Mouse (Mus musculus) urinary bladder, postnatal 25 days (tissue): ENCODE measurements around the gene Nol9.

ENCODE experiments used
- DNase-seq: peaks from one replicate; pipeline ENCODE4 v3.0.0; 2022; ENCODE audit warnings: low spot score

The Nol9 gene

DNA sequence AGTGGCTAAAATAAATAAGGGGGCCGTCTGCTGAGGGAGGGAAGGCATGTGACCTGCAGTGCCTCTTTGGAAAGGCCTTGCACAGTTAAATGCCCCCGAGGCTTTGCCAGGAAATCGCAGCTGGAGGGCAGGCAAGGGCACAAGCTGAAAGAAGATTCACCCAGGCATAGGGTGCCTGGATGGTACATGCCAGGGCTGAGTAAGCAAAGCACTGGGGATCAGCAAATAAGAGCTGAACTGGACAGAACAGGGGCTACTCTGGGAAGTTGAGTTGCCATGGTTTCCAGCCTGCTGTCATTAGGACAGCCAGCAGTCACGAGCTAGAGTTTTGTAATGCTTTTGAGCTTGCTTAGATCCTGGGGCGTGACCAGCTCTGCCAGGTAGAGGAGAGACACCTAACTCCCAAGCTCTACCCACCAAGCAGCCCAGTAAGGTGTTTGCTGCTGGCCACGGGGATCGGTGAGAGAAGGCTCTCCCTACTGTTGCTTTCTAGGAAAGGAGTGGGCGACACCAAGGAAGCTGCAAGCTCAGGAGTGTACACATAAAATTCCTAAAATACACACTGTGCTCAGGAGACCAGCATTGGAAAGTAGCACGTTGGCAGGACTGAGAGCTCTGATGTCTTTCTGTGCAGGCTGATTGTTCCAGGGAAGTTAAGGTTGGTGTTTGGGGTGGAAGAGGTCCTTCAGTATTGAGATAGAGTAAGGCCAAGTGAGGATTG lies 23.4 kb downstream of the Nol9 start:
- no peak for DNase-seq

DNA sequence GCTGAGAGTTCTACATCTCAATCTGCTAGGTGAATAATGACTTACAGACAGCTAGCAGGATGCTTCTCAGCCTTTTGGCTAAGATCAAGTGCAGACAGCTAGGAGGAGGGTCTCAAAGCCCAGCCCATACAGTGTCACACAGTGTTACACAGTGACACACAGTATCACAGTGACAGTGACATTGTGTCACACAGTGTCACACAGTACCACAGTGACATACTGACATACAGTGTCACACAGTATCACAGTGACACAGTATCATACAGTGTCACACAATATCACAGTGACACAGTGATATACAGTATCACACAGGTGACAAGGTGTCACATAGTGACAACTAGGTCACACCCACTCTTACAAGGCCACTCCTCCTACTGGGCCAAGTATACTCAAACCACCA lies 28.2 kb downstream of the Nol9 start:
- DNase-seq: no peak

DNA sequence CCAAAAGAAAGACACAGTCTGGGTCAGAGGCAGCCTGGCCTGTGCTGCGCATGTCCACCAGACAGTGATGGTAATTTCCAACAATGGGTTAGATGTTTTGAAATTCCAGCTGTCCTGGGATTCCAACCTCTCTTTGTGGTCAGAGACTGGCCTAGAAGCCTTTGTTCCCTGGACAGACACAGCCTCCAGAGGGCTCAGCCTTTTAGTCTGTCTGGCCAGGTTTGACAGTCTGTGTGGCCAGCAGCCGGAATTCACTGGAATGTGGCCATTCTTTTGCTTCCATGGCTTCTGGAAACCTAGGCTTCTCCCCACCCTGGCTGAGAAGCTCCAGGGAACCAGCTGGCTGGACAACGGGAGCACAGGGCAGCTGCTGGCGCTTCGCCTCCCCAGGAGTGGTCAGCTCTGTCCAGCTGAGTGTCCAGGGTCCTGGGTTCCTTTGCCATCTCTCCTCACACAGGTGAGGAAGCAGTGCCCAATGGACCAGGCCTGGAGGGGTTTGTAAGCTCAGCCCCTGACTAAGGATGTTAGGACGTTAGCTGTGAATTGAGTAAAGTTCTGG lies 29.1 kb downstream of the Nol9 start:
- no peak for DNase-seq

DNA sequence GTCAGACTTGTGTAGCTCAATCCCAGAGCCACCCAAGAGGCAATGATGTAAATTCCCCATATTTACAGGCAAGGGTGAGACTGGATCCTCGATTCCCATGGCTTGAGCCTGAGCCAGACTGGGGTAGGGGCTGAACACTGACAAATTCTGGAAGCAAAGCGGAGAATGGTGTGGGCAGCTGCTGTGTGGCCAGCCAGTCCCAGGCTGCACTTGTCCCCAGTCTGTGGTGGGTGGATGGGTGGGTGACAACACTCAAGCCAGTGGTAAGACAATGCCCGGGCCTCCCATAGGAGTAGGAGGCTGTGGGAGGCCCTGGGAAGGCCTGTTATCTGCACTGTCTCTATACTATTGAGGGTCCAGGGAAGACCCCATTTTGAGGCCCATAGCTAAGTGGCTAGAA lies 30.1 kb downstream of the Nol9 start:
- no peak for DNase-seq

DNA sequence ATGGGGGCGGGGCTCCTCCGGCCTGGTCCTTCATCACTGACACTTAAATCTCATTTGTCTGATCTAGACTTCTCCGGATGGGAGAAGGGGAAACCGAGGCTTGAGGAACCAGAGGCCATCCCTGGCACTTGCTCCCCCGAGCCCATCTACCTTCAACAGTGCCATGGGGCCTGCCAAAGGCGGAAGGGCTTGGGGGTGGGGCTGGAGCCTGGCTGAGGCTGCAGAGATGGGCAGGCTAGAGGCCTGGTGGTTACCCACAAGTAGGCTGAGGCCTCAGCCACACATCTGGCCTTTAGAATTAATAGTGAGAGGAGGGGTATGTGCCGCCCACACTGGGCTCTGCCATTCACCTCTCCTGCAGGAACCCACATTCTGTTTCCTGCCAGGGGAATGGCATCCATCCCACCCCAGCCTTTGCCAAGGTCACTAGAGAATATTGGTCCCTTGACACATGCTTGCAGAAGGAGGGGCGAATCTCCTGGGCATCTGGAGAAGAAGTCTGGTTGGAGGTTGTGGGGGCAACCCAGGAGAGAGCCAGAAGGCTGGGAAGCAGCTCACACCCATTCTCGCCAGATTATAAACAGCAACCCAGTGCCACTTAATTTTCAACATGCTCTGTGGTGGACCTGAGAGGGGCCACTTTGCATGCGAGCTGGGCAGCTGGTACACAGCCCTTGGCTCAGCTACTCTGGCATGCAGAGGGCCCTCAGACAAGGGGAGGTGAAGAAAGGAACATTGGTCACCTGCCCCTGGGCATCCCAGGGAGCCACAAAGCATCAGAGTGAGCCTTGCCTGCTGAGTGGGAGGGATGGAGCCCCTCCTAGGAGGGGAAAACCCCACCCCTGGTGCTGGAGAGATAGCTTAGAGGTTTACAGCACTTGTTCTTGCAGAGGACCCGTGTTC lies 31.6 kb downstream of the Nol9 start:
- no peak for DNase-seq

DNA sequence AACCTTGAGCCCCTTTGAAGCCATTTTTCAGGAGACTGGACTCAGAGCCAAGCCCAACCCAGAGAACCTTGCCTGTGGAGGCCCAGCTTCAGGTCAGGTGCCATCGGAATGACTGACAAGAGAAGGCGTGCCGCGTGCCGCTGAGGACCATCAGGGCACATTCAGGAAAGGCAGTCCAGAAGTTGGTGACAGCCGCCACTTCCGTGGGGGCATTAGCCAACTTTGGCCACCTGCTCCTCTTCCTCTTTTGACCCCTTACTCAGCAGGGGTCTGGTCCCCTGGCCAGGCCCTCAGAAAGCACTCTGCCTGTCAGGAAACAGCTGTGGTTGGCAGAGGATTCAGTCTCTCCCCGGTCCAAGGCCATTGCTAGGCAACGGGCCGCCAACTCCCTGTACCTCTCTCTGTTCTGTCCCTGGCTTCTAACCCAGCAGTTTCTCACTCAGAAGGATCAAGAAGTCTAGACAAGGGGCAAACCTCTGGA lies 33.0 kb downstream of the Nol9 start, which contains the start of gene Plekhg5:
TSS of gene Plekhg5 (plus strand) at position 378 of the 481 bp plus-strand sequence.
- DNase-seq: no peak

DNA sequence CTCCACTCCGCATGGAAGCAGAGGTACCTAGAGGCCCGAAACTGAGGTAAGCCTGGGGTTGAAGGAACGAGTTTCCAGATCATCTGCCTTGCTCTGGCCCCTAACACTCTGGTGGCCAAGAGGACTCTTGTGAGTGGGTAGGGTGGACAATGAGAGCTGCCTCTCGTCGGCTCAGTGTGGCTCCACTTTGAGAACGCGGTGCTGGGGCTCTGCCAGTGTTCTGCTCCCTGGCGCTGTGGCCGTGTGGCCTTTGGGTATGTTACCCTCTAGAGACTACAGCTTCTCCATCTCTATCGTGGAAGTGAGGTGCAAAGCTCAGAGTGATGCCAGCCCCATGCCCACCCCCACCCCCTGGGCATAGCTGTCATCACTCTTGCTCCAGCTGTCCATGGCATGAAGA lies 33.5 kb downstream of the Nol9 start:
- no peak for DNase-seq

DNA sequence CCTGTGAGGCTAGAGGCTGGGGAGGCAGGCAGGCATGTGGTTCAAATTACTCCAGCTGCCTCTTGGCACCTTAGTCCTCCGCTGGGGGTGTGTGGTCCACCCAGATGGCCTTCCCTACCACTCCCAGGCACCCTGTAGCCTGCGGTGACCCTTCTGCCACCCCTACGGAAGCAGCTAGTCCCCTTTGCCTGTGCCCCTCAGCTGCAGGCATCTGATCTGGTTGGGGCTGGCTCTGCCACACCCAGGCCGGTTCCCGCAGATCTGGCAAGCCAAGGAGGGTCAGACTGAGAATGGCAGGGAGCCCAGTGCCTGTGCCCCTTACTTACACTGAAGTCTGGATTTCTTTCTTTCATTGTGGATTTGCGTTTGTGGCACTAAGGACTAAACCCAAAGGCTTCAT lies 34.6 kb downstream of the Nol9 start:
- no peak for DNase-seq

DNA sequence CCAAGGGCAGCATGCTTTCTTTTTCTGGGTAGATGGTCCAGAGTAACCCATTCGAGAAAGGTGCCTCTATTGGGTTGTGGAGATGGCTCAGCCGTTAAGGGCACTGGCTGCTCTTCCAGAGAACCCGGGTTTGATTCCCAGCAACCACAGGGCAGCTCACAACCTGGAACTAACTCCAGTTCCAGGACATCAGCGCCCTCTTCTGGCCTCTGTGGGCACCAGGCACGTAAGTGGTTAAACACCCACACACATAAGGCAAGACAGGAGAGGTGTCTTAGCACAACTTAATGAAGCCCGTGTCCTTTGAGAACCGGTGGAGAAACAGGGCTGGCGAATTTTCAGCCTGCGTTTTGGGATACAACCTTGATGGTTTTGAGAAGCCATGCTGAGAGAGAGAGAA lies 35.4 kb downstream of the Nol9 start:
- DNase-seq: no peak

DNA sequence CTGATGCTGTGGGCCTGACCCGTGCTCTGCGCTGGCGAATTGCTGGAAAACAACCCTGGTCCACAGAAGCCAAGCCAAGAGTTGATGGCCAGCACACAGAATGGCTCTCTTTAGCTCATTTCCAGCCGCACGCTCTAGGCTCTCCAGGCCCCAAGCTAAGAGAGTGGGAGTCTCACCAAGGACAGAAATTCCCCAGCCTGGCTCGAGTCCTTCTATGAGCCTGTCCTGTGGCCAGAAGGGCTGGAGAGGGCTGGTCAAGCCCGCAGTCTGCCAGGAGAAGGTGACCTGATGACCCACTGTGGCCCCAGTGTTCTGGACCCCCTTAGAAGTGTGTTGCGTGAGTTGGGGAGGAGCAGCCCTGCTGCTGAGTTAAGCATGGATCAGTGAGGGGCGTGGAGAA lies 38.1 kb downstream of the Nol9 start:
- DNase-seq: no peak

DNA sequence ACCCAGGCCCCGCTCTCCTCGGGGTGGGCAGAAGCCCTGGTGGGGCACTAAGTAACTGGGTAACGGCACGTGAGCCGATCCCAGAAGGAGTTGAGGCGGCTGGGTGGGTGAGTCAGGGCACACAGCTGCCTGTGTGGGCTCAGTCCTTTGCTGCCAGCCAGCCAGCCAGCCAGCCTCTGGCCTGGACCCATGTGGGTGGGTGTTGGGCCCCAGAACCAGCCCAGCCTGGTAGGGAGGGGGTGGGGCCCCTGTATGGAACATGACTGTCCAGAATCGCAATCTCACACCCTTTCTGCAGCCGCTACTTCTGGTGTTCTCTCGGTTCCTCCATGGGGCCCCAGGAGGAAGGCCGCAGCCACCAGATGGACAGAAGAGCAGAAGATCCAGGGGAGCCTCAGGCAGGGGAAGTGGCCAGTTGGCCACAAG lies 39.0 kb downstream of the Nol9 start:
- no peak for DNase-seq

DNA sequence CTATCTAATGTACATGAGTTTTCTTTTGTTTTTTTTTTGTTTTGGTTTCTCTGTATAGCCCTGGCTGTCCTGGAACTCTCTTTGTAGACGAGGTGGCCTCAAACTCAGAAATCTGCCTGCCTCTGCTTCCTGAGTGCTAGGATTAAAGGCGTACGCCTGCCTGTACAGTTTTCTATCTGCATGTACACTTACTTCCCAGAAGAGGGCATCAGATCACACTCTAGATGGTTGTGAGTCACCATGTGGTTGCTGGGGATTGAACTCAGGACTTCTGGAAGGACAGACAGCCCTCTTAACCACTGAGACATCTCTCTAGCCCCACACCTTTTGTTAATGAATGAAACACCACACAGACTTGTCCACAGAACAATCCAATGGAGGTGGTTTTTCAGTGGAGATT lies 40.1 kb downstream of the Nol9 start:
- no peak for DNase-seq

DNA sequence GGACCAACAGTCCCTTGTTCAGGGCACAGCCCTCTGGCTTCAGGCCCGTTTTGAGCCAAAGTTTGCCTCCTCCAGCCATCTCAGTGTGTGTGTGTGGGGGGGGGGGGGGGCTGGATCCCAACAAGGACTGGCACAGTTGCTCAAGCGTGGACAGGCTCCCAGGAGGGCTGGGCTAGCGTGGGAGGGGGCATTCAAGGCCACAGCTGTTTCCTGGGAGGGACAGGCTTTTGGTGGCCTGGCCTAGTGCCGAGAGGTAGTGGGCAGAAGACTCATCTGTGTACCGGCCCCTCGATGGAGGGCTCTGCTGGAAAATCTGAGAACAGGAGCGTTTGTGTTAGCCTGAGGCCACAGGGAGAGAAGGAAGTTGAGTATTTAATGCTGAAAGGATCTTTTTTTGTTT lies 40.8 kb downstream of the Nol9 start:
- no peak for DNase-seq

DNA sequence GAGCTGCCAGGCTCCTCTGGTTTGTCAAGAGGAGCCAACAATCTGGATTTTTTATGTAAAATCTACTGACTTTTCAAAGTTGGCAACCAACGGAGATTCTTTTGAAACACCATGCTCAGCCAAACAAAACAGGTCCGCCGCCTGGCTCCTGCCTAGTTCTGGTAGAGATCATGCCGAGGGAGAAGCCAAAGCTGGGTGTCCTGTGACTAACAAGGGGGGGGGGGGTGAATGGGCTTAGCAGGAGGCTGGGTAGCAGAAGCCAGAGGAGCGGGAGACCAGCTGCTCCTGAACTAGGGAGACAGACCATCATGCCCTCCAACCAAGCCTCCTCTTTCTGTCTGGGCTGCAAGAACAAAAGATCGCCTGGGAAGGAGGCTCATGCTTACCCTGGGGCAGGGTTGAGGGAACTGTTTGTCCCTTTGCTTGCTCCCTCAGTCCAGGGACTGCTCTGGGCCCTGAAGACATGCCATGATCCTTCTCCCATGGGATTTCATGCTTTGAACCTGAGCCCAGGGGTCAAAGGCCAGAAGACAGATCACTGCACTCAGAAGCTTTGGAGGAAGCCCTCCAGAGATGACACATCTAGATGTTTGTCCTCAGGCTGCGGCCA lies 44.6 kb downstream of the Nol9 start:
- no peak for DNase-seq

DNA sequence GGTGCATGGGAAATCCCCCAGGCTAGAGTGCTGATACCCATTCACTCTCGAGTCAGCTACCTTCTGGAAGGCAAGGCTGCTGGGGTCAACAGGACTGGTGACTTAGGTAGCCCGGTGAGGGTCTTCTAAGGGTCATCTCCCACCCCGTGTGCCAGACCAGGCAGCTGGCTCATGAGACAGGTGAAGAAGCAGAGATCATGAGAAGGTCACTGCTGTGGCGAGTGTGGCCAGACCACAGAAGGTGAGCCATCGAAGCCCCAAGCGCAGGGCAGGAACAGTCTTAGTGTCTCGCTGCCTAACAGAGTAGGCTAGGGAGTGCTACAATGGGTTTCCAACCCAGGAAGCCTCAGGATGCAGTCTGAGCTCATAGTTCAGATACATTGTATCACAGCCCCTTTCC lies 45.5 kb downstream of the Nol9 start:
- DNase-seq: no peak

DNA sequence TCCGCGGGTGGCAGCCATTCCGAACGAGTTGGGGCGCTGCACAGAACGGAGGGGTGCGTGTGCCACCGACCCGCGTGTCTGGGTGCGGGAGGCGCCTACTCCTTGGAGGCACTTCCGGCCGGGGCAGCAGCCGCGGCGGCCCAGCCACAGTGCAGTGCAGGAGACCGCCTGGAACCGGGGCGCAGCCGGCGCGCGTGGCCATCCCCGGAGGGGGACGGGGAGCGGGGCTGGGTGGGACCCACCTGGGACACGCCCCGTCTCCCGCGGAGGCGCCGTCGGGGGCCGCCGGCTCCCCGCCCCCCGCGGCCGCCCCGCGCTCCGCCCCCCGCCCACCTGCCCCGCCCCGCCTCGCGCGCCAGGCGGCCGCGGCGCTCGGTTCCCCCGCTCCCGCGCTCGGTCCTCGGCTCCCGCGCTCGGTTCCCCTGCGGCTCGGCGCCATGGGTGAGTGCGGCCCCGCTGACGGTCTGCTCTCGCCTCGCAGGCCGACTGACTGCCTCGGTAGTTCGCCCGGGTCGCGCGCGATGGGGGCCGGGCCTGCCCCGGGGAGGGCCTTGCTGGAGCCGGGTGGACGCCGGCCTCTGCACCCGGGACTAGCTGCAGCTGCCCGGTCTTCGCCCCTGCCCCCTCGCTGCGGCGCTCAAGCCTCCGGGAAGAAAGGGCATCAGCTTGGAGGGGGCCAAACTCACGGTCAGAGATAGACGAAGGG lies 47.5 kb downstream of the Nol9 start:
- DNase-seq: peak; percentile 58

DNA sequence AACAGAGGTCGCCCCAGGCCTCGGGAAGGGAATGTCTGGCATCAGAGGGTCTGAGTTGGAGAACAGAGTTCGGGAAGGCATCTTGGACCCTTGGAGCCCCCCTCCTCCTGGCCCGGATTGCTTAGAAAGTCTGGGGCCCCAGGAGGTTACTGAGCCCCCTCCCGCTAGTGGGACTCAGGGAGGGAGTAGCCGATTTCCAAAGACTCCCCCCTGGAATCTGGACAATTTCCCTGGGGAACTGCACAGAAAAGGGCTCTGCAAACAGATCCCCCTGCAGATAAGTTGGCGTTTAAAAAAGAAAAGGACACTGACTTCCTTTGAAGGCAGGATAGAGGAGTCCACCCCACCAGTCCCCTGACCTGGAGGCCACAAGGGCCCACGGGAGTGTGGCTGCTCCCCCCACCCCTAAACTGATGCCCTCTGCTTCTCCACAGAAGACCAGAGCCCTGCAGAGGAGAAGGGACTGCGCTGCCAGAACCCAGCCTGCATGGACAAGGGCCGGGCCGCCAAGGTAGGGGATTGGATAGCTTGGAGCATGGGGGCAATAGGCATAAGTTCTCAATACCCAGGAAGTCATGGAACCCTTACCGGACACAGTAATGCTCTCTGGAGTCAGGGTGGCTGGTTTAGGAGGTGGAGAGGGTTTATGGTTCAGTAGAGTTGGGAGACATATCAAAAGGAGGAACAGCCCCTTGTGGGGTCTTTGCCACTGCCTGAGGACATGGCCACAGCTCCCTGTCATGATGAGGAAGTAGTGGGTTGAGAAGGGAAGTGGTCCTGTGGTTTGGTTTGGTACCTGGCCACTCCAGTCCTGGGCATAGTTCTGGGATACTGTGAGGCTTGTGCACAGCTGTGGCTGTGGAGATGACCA lies 48.3 kb downstream of the Nol9 start:
- DNase-seq: no peak

DNA sequence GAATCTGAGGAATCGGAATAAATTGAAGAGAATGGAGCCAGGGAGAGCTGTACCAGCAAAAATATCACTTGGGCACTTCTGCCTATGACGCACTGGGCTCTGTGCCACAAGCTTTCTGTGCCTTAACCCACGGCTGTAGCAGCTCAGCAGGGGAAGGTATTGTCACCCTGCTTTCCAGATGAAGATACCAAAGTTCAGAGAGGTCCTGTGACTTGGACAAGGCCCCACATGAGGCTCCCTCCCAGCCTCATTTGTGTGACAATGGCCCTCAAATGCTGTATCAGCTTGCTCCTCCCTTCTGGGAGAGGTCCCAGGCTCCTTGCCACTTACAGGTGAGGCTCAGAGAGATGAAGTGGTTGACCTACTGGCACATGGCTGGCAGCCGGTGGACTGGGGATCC lies 49.0 kb downstream of the Nol9 start:
- no peak for DNase-seq

DNA sequence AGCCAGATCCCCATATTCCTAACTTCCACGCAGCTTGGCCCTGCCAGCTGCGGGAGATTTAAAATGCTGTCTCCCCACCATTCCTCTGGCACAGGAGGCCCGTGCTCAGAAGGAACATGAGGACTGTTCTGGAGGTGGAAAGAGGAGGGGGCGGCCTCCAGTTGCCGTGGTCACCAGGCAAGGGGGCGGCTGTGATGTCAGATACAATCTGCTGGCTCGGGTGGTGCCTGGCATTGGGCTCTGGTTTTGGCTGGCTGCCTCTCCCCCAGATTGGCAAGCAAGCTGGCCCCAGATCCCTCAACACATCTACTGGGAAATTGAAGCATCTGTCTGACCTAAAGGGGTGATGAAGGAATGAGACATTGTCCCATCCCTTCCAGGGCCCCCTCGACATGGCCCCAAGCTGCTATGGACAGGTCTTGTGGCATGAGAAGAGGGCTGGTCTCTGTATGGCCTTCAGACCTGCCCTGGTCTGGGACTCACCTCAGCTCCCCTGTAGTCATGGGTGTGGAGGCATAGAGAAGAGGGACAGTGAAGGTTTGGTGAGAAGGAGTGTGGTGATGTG lies 49.5 kb downstream of the Nol9 start:
- DNase-seq: no peak

DNA sequence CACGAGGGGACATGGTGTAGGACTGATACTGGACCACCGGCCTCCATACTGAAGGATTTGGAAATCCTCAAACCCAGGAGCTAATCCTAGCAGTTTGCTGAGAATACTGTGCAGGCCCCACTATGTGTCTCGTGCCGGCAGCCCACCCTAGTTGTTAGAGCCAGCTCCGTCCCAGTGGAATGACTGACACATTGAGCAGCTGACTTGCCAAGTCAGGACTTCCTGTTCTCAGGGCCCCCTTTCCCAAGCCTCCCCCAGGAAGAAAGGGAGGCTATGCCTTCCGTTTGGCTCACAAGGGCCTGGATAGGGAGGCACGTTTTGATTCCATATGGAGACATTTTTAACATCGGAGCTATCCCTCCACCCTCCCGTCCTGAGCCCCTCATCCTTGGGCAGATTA lies 51.1 kb downstream of the Nol9 start:
- DNase-seq: no peak
